Mouse (Mus musculus) kidney, adult 2 months (tissue): ENCODE measurements around the gene Ifnb1. TPM values are rescaled to one million over a fixed set of nuclear protein-coding genes. Genes with fewer than 3 reads are reported as not detected.

Experiments used
- DNase-seq: peaks from one replicate; pipeline ENCODE4 v3.0.0; 2021
- H3K27ac ChIP-seq: fragments of 200-500 bp; 2 replicates; pipeline ENCODE4 v1.5.1; 2012; ENCODE audit warnings: low read depth, low read length, control low read depth, inconsistent platforms; ENCODE audit not compliant: insufficient read depth
- H3K27me3 ChIP-seq: fragments of 200-500 bp; replicated peaks from 2 replicates; pipeline ENCODE4 v1.6.1; 2012; ENCODE audit warnings: mild to moderate bottlenecking, moderate library complexity, low read length, inconsistent platforms; ENCODE audit not compliant: control insufficient read depth, insufficient read depth
- H3K36me3 ChIP-seq: fragments of 200-500 bp; 2 replicates; pipeline ENCODE4 v1.6.1; 2012; ENCODE audit warnings: mild to moderate bottlenecking, moderate library complexity, low read length, inconsistent platforms; ENCODE audit not compliant: control insufficient read depth, insufficient read depth
- H3K4me1 ChIP-seq: fragments of 200-500 bp; 2 replicates; pipeline ENCODE4 v1.6.1; 2011; ENCODE audit warnings: low read length; ENCODE audit not compliant: control insufficient read depth, insufficient read depth
- H3K4me3 ChIP-seq: fragments of 200-500 bp; 2 replicates; pipeline ENCODE4 v1.5.1; 2011; ENCODE audit warnings: mild to moderate bottlenecking, low read depth, low read length, control low read depth; ENCODE audit not compliant: insufficient read depth
- CTCF ChIP-seq: fragments of 200-500 bp; conservative IDR thresholded peaks from 2 replicates; pipeline ENCODE4 v1.5.1; 2011; ENCODE audit warnings: low read depth, mild to moderate bottlenecking, control low read depth, low read length, moderate library complexity, mixed read lengths; ENCODE audit not compliant: insufficient read depth, insufficient read length
- POLR2A ChIP-seq: fragments of 200-500 bp; IDR thresholded peaks from one replicate; pipeline ENCODE4 v1.6.1; 2011; ENCODE audit warnings: low read depth, low read length, control low read depth
- WGBS: fragments of 180-500 bp; shearing (Covaris S2); methylation state at CpG from one replicate; pipeline ENCODE4 v1.1.7; 2018; 5-methylcytosine and 5-hydroxymethylcytosine counted together
- polyA plus RNA-seq: library from polyadenylated mRNA; depleted of rRNA; stranded (reverse); fragments of >200 nt; gene quantifications from 2 replicates; pipeline ENCODE4 v1.2.3, GENCODE M21; 2012

Gene Ifnb1
- polyA plus RNA-seq, 1 experiment: not detected

DNA sequence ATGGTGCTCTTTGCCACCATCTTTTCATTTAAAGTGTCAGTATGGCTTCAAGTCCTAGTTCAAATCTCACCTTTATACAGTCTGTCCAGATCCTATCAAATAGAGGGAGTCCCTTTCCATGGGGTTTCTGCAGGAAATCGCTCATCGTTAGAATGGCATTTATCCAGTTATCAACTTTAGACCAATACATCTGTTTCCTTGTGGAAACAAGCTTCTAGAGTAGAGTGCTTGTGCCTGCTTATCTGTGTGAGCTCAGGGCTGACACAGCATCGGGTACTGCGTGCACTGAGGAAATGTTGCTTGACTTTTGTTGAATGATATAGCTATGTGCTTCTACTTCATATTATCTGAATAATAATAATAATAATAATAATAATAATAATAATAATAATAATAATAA, 8.8 kb downstream of the Ifnb1 start:
- no peaks in the 10 kb centered on the region for H3K4me1 ChIP-seq
- 91% methylated on average over 4 of the region's 4 CpGs for WGBS
- no peak overlapping the region for H3K4me3 ChIP-seq
- no peaks in the 10 kb centered on the region for H3K36me3 ChIP-seq
- no peaks in the 10 kb centered on the region for H3K27me3 ChIP-seq
- no peak for DNase-seq
- no peak for TF ChIP-seq CTCF
- no peak for TF ChIP-seq POLR2A
- no peak overlapping the region for H3K27ac ChIP-seq

DNA sequence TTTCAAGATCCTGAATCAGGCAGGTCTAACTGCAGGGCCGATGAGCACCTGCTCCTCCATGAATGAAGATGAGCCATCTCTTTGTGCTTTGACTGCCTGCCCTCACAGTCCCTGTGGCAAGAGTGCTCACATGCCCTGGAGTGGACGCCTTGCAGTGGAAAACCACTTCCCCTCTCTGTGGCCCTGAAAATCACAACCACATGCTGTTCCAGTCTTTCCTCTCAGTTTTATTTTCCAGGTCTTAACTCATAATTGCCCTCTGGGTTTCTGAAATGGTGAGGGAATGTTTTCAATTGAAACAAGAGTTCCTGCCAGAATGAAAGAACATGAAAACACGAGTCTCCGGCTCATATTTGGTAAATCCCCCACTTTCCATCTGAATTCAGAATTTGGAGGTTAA, 18.8 kb downstream of the Ifnb1 start:
- DNase-seq: no peak
- Histone ChIP-seq H3K27me3 (no peaks in the 10 kb centered on the region), H3K36me3 (no peaks in the 10 kb centered on the region), H3K27ac (no peak overlapping the region), H3K4me3 (no peak overlapping the region), H3K4me1 (no peaks in the 10 kb centered on the region)
- TF ChIP-seq CTCF (no peak), POLR2A (no peak)
- WGBS: 72% methylated on average over 4 of the region's 4 CpGs

DNA sequence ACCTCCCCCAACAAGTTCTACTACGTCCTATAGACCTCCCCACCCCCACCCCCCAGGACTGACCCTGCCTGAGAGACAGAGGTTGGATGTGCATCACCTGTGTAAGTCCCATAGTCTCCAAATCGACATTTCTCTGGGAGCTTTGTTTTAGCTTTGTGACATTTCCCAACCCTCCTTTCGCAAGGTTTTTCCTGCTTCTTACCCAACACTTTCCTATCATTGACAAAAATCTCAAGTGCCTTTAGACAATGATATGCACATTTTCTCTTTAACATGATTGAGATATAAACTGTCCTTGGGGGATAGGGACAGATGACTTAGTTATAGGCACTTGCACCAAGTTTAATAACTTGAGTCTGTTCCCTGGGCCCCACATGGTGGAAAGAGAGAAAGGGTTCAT, 21.3 kb downstream of the Ifnb1 start:
- TF ChIP-seq POLR2A: no peak
- 87% methylated on average over 3 of the region's 3 CpGs for WGBS
- no peaks in the 10 kb centered on the region for H3K27me3 ChIP-seq
- H3K4me1 ChIP-seq: no peaks in the 10 kb centered on the region
- H3K27ac ChIP-seq: no peak overlapping the region
- no peak overlapping the region for H3K4me3 ChIP-seq
- no peak for DNase-seq
- H3K36me3 ChIP-seq: no peaks in the 10 kb centered on the region

DNA sequence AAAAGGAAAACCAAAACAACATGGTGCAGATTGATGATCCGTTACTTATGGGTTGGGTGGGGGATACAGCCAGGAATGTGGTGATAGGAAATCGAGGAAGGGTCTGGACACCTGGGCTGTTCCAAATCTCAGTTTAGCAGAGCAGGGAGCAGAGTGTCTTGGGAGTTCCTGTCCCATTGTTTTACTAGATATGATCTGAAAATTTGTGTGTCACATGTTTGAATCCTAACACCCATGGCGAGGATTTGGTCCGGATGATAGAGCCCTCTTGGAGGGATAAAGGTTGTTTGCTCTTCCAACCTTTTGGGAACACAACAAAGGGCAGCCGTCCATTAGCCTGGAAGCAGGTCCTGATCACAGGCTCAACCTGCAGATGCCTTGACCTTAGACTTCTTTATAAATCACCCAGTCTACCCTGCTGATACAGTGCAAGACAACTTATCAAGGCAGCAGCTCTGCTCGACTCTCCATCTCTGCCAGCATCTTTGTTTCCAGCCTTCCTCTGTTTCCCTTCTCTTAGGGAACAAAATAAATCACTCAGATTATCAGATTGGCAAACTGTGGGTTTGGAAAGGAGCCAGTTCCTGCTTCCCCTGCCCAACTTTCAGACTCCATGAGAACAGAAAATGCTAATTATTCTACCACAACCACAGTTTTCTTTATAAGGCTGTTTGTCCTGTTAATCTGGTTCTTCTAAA, 26.1 kb downstream of the Ifnb1 start:
- no peak overlapping the region for H3K27ac ChIP-seq
- DNase-seq: peak; percentile 77
- H3K36me3 ChIP-seq: no peaks in the 10 kb centered on the region
- no peak overlapping the region for H3K4me3 ChIP-seq
- H3K4me1 ChIP-seq: no peaks in the 10 kb centered on the region
- WGBS: 55% methylated on average over 6 of the region's 6 CpGs
- no peaks in the 10 kb centered on the region for H3K27me3 ChIP-seq
- no peak for TF ChIP-seq CTCF
- TF ChIP-seq POLR2A: no peak

DNA sequence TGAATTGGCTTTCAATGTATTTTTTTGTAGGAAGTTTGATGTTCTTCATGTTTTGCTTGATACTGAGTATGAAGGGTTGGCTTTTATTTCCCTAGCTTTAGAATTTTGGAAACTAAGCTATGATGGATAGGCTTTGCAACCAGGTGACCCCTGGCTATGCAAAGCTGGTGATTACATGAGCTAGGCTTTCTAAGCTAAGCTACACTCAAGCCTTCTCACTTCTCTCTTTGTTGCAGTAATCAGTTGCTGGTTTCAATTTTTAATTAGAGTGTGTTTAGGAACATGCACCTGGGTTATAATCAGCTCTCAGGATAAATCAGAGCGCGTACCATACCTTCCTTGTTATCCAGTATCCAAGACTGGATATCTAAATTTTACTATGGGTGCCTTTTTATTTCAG, 33.0 kb downstream of the Ifnb1 start:
- Histone ChIP-seq H3K4me1 (no peaks in the 10 kb centered on the region), H3K27me3 (no peaks in the 10 kb centered on the region), H3K27ac (no peak overlapping the region), H3K36me3 (no peaks in the 10 kb centered on the region), H3K4me3 (no peak overlapping the region)
- TF ChIP-seq POLR2A: no peak
- no peak for TF ChIP-seq CTCF
- no peak for DNase-seq
- WGBS: 97% methylated on average over 2 of the region's 2 CpGs

DNA sequence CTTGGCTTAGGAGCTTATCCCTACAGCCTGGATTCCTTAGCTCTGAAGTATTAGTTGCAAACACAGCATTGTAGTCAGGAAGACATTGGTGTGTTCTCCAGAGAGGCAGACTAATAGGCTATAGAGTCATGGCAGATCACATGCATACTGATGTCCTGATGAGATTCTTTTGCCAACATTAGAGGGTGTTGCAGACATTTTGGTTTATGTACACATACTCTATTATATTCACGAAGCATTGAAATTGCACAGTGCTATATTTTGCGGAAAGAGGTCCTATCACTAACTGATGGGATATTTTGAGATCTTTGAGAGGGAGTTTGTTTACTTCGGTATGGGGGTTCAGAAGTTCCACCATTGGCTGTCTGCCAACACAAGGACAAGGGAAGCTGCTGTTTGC, 34.5 kb downstream of the Ifnb1 start:
- no peak for DNase-seq
- no peak for TF ChIP-seq POLR2A
- TF ChIP-seq CTCF: no peak
- 79% methylated on average over 3 of the region's 3 CpGs for WGBS
- H3K4me1 ChIP-seq: no peaks in the 10 kb centered on the region
- H3K27me3 ChIP-seq: no peaks in the 10 kb centered on the region
- no peak overlapping the region for H3K27ac ChIP-seq
- no peaks in the 10 kb centered on the region for H3K36me3 ChIP-seq
- H3K4me3 ChIP-seq: no peak overlapping the region

DNA sequence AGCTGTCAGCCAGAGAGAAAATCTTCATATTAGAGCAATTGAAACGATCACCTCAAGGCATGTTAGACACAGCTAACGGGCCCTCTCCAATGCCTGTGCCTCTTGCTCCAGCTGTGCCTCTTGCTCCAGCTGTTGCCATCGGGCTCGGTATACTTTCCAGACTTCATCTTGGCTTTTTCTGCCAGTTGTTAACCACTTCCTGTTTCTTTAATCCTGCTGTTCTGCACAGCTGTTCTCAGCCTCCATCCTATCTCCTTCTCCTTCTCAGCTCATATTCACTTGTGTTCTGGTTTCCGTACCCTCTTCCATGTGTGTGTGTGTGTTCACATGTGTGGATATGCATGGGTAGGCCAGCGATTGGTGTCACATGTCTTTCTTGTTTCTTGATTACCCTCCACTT, 42.4 kb downstream of the Ifnb1 start:
- H3K27ac ChIP-seq: no peak overlapping the region
- no peaks in the 10 kb centered on the region for H3K4me1 ChIP-seq
- no peaks in the 10 kb centered on the region for H3K27me3 ChIP-seq
- WGBS: 73% methylated on average over 6 of the region's 6 CpGs
- no peak overlapping the region for H3K4me3 ChIP-seq
- TF ChIP-seq CTCF: no peak
- TF ChIP-seq POLR2A: no peak
- no peak for DNase-seq
- H3K36me3 ChIP-seq: no peaks in the 10 kb centered on the region

DNA sequence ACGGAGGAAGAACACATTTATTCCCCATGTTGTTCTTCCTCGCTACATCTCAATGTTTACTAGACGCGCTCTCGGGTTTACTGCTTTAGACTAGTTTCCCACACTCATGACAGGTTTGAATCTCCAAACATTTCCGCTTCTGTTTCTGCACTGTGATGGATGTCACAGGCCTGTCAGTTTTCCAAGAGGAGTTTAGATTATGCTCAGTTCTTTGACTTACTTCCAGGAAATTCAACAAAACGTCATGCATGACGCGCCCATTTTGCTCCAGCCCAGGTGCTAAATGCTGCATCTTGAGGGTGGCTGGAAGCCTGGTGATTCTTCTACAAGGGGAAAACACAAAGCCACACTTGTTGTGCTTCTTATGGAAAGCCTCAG, 43.8 kb downstream of the Ifnb1 start:
- H3K27ac ChIP-seq: no peak overlapping the region
- no peak for TF ChIP-seq POLR2A
- no peak for TF ChIP-seq CTCF

More for the DNA sequence above, 43.8 kb downstream of the Ifnb1 start:
- DNase-seq: no peak
- no peak overlapping the region for H3K4me3 ChIP-seq
- no peaks in the 10 kb centered on the region for H3K27me3 ChIP-seq
- no peaks in the 10 kb centered on the region for H3K4me1 ChIP-seq
- no peaks in the 10 kb centered on the region for H3K36me3 ChIP-seq
- WGBS: 58% methylated on average over 9 of the region's 9 CpGs
